Mouse (Mus musculus) embryonic facial prominence, embryonic 11.5 days (tissue): ENCODE data around the gene Vwa3a. TPM values are rescaled to one million over a fixed set of nuclear protein-coding genes. Genes with fewer than 3 reads are reported as not detected.

Experiments used
- ATAC-seq: fragments of 200-750 bp; cut with Nextera tagmentation; replicated peaks from 2 replicates; pipeline ENCODE4 v1.8.0; 2017; ENCODE audit warnings: low read depth; ENCODE audit not compliant: insufficient number of reproducible peaks, low FRiP score, low TSS enrichment
- DNase-seq: peaks from one replicate; pipeline ENCODE4 v3.0.0-alpha.2; 2015; ENCODE audit warnings: low spot score
- H3K27ac ChIP-seq: fragments of 300-500 bp; sonication (generic); replicated peaks from 2 replicates; pipeline ENCODE4 v1.5.1; 2014; ENCODE audit warnings: mild to moderate bottlenecking, low read depth, low read length, control low read depth
- H3K27me3 ChIP-seq: fragments of 300-500 bp; sonication (generic); 2 replicates; pipeline ENCODE4 v1.6.1; 2014; ENCODE audit warnings: mild to moderate bottlenecking, low read length, moderate library complexity, mixed read lengths; ENCODE audit not compliant: control insufficient read depth, insufficient read depth
- H3K36me3 ChIP-seq: fragments of 300-500 bp; sonication (generic); replicated peaks from 2 replicates; pipeline ENCODE4 v1.6.1; 2014; ENCODE audit warnings: low read depth, mild to moderate bottlenecking, low read length, moderate library complexity, mixed read lengths; ENCODE audit not compliant: control insufficient read depth, insufficient read depth
- H3K4me1 ChIP-seq: fragments of 300-500 bp; sonication (generic); 2 replicates; pipeline ENCODE4 v1.6.1; 2014; ENCODE audit warnings: low read length, mixed read lengths; ENCODE audit not compliant: control insufficient read depth, insufficient read depth
- H3K4me2 ChIP-seq: fragments of 300-500 bp; sonication (generic); 2 replicates; pipeline ENCODE4 v1.6.1; 2014; ENCODE audit warnings: low read depth, mild to moderate bottlenecking, control low read depth, low read length, moderate library complexity
- H3K4me3 ChIP-seq: fragments of 300-500 bp; sonication (generic); 2 replicates; pipeline ENCODE4 v1.5.1; 2014; ENCODE audit warnings: low read depth, low read length, control low read depth
- H3K9ac ChIP-seq: fragments of 300-500 bp; sonication (generic); replicated peaks from 2 replicates; pipeline ENCODE4 v1.6.1; 2014; ENCODE audit warnings: mild to moderate bottlenecking, control low read depth, low read length
- H3K9me3 ChIP-seq: fragments of 300-500 bp; sonication (generic); replicated peaks from 2 replicates; pipeline ENCODE4 v1.6.1; 2016; ENCODE audit warnings: mild to moderate bottlenecking, low read length, inconsistent platforms, mixed read lengths; ENCODE audit not compliant: control insufficient read depth
- WGBS: fragments of 180-500 bp; shearing (Covaris S2); extraction: QIAGEN DNeasy Blood & Tissue Kit; methylation state at CpG from one replicate; pipeline ENCODE4 v1.1.7; 2014; 5-methylcytosine and 5-hydroxymethylcytosine counted together
- polyA plus RNA-seq: library from polyadenylated mRNA; unstranded; fragments of >200 nt; fragmentation: Nextera tagmentation; extraction: Ambion mirVana; gene quantifications from 2 replicates; pipeline ENCODE4 v1.2.1, GENCODE M21; 2014

Gene Vwa3a
- 0.13 and 0.24 TPM in 2 replicates for polyA plus RNA-seq

- no peak within 1 kb of the TSS for H3K27ac ChIP-seq
- DNase-seq (no peak), ATAC-seq (no peak)
- WGBS, result 80% methylated on average over 6 of the region's 6 CpGs
- H3K9ac ChIP-seq, result no peak within 1 kb of the TSS
- no peaks in the 10 kb centered on the region for H3K4me1 ChIP-seq
- no peaks in the 10 kb centered on the region for H3K36me3 ChIP-seq
- no peaks in the 10 kb centered on the region for H3K9me3 ChIP-seq
- H3K4me3 ChIP-seq, result no peak within 1 kb of the TSS
- H3K27me3 ChIP-seq, result no peaks in the 10 kb centered on the region
- H3K4me2 ChIP-seq, result no peak within 1 kb of the TSS
Observed at GRCm38 (mm10) chr7:120739018-120739417, at the start of gene Vwa3a. Vwa3a (plus strand) TSS chr7:120739318.

- no peak overlapping the region for H3K4me3 ChIP-seq
- H3K27me3 ChIP-seq, result no peaks in the 10 kb centered on the region
- no peak overlapping the region for H3K4me2 ChIP-seq
- WGBS, result 70% methylated on average over 4 of the region's 4 CpGs
- no peak overlapping the region for H3K27ac ChIP-seq
- no peaks in the 10 kb centered on the region for H3K4me1 ChIP-seq
- no peak overlapping the region for H3K9ac ChIP-seq
- no peak for ATAC-seq
- no peak for DNase-seq
- no peaks in the 10 kb centered on the region for H3K36me3 ChIP-seq
- H3K9me3 ChIP-seq, result no peaks in the 10 kb centered on the region
Observed at GRCm38 (mm10) chr7:120690634-120691033, 48.5 kb upstream of the Vwa3a start.

- H3K27ac ChIP-seq, result no peak overlapping the region
- ATAC-seq (no peak), DNase-seq (no peak)
- H3K27me3 ChIP-seq, result no peaks in the 10 kb centered on the region
- no peaks in the 10 kb centered on the region for H3K9me3 ChIP-seq
- H3K9ac ChIP-seq, result no peak overlapping the region
- no peaks in the 10 kb centered on the region for H3K36me3 ChIP-seq
- H3K4me3 ChIP-seq, result no peak overlapping the region
- WGBS, result 98% methylated on average over 5 of the region's 5 CpGs
- no peaks in the 10 kb centered on the region for H3K4me1 ChIP-seq
- no peak overlapping the region for H3K4me2 ChIP-seq
Observed at GRCm38 (mm10) chr7:120693831-120694375, 45.2 kb upstream of the Vwa3a start.

- Histone ChIP-seq H3K36me3 (no peaks in the 10 kb centered on the region), H3K4me1 (no peaks in the 10 kb centered on the region), H3K27ac (no peak overlapping the region), H3K9ac (no peak overlapping the region), H3K4me2 (no peak overlapping the region), H3K27me3 (no peaks in the 10 kb centered on the region), H3K9me3 (no peaks in the 10 kb centered on the region), H3K4me3 (no peak overlapping the region)
- 37% methylated on average over 6 of the region's 6 CpGs for WGBS
- no peak for DNase-seq
- no peak for ATAC-seq
Observed at GRCm38 (mm10) chr7:120695196-120695595, 43.9 kb upstream of the Vwa3a start.

GRCm38 (mm10) chr7:120695641-120696040, 43.5 kb upstream of the Vwa3a start:
- Histone ChIP-seq H3K27me3 (no peaks in the 10 kb centered on the region), H3K4me1 (no peaks in the 10 kb centered on the region), H3K36me3 (no peaks in the 10 kb centered on the region), H3K9ac (no peak overlapping the region), H3K9me3 (no peaks in the 10 kb centered on the region), H3K4me3 (no peak overlapping the region), H3K27ac (no peak overlapping the region), H3K4me2 (no peak overlapping the region)
- WGBS, result 76% methylated on average over 1 of the region's 1 CpGs
- no peak for DNase-seq
- ATAC-seq, result no peak

GRCm38 (mm10) chr7:120696331-120696730, 42.8 kb upstream of the Vwa3a start:
- ATAC-seq (no peak), DNase-seq (no peak)
- no peaks in the 10 kb centered on the region for H3K27me3 ChIP-seq
- H3K36me3 ChIP-seq, result no peaks in the 10 kb centered on the region
- no peak overlapping the region for H3K4me3 ChIP-seq
- no peak overlapping the region for H3K4me2 ChIP-seq
- 96% methylated on average over 2 of the region's 2 CpGs for WGBS
- no peaks in the 10 kb centered on the region for H3K9me3 ChIP-seq
- H3K27ac ChIP-seq, result no peak overlapping the region
- H3K4me1 ChIP-seq, result no peaks in the 10 kb centered on the region
- no peak overlapping the region for H3K9ac ChIP-seq

GRCm38 (mm10) chr7:120699586-120699985, 39.5 kb upstream of the Vwa3a start:
- Histone ChIP-seq H3K9ac (no peak overlapping the region), H3K36me3 (no peaks in the 10 kb centered on the region), H3K9me3 (no peaks in the 10 kb centered on the region), H3K4me2 (no peak overlapping the region), H3K4me3 (no peak overlapping the region), H3K4me1 (no peaks in the 10 kb centered on the region), H3K27ac (no peak overlapping the region), H3K27me3 (no peaks in the 10 kb centered on the region)
- DNase-seq, result no peak
- 95% methylated on average over 6 of the region's 6 CpGs for WGBS
- no peak for ATAC-seq

- Histone ChIP-seq H3K4me2 (no peak overlapping the region), H3K9me3 (no peaks in the 10 kb centered on the region), H3K27ac (no peak overlapping the region), H3K4me3 (no peak overlapping the region), H3K9ac (no peak overlapping the region), H3K27me3 (no peaks in the 10 kb centered on the region), H3K4me1 (no peaks in the 10 kb centered on the region), H3K36me3 (no peaks in the 10 kb centered on the region)
- 87% methylated on average over 3 of the region's 3 CpGs for WGBS
- ATAC-seq (no peak), DNase-seq (no peak)
Observed at GRCm38 (mm10) chr7:120703888-120704287, 35.2 kb upstream of the Vwa3a start.
